Mouse (Mus musculus) megakaryocyte, embryonic 14.5 days (primary cell): ENCODE measurements around the gene Slc5a4a.

ENCODE experiments used
- FLI1 ChIP-seq: IDR thresholded peaks from 2 replicates; pipeline ENCODE4 v1.6.1; 2012; ENCODE audit warnings: low read length, inconsistent platforms, mixed read lengths
- GATA1 ChIP-seq: IDR thresholded peaks from 3 replicates; pipeline ENCODE4 v1.6.1; 2012; ENCODE audit warnings: mixed read lengths, low read length, inconsistent platforms, borderline replicate concordance

DNA sequence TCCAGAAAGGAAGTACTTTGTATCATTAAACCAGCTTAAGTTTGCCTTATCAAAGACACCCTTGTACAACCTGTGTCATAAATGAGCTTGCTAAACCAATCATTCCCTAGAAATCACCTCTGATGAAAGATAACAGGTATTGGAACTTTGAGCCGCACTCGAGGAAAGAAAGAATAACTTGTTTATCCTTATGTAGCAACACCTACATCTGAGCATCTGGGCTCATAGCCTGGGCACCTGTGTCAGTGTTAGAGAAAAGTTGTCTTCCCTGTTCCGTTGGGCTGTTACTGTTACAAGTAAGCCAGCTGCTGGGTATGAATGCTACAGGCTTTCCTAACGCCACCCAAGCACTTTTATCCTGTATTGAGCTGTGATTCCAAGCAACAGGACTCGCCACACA lies 10.3 kb downstream of the Slc5a4a start:
- TF ChIP-seq GATA1: no peak
- TF ChIP-seq FLI1: no peak
